Mouse (Mus musculus): Measurements from ENCODE around the gene Tmem185b. TPM values are rescaled to one million over a fixed set of nuclear protein-coding genes. Genes with fewer than 3 reads are reported as not detected.
A peak's percentile ranks its signal among the peaks of the same experiment; 100 is the strongest.

Gene Tmem185b
- 1 to 10 TPM; 3.4 to 5.9 TPM for total RNA-seq (2021)
- long read RNA-seq, experiment 1, transcript Tmem185b-202 (1 exons, 2,824 nt), result major isoform, 9 of 9 reads
- long read RNA-seq, experiment 1, partial matches to known transcripts, result 0 of 9 reads
- long read RNA-seq, experiment 1, other reads (novel, unspliced or antisense), result 0 of 9 reads
- long read RNA-seq, experiment 2, transcript Tmem185b-202 (1 exons, 2,824 nt), result major isoform, 6 of 6 reads
- long read RNA-seq, experiment 2, partial matches to known transcripts, result 0 of 6 reads
- long read RNA-seq, experiment 2, other reads (novel, unspliced or antisense), result 0 of 6 reads

- no peak for TF ChIP-seq CTCF (IDR thresholded peaks at IDR 0.05)
- Histone ChIP-seq H3K4me3 (peak within 1 kb of the TSS; percentile 97), H3K27ac (peak within 1 kb of the TSS; percentile 96)
- peak; percentile 95 for DNase-seq
- intact Hi-C loops (cut with DNase I), result loop anchor here (5.0 kb wide), 1 partner anchor 34 kb away; no protein-coding TSS in a partner anchor
These were observed at the start of gene Tmem185b for GRCm38 (mm10) chr1:119525689-119526591. Gene Tmem185b, plus strand, starts transcription at chr1:119526160.

DNA sequence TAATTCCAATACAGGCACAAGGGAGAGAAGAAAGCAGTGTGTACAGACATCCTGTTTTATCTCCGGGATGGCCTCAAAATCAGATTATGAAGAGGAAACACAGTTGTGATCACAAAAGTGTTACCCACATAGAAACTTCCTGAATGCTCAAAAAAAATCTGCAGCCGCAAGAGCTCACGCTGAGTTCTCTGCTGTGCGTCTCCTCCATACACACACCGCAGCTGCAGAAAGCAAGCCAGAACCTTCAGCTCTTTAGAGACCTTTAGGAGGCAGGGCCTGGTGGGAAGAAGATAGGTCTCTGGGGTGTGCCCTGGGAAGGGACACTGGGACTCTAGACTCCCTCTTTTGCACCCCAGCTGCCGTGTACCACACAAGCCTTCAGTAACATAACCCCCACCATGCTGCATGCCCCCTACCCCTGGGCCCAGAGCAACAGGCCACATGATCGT lies 49.0 kb upstream of the Tmem185b start:
- DNase-seq, result no peak
- H3K27ac ChIP-seq, result no peak overlapping the region
- no peak overlapping the region for H3K4me3 ChIP-seq
- intact Hi-C loops (cut with DNase I), result no loop called here
- no peak for TF ChIP-seq CTCF (IDR thresholded peaks at IDR 0.05)

- TF ChIP-seq CTCF (IDR thresholded peaks at IDR 0.05), result no peak
- Histone ChIP-seq H3K27ac (no peak overlapping the region), H3K4me3 (no peak overlapping the region)
- DNase-seq, result no peak
- intact Hi-C loops (cut with DNase I), result no loop called here
These were observed 46.3 kb upstream of the Tmem185b start for GRCm38 (mm10) chr1:119479641-119480040.

DNA sequence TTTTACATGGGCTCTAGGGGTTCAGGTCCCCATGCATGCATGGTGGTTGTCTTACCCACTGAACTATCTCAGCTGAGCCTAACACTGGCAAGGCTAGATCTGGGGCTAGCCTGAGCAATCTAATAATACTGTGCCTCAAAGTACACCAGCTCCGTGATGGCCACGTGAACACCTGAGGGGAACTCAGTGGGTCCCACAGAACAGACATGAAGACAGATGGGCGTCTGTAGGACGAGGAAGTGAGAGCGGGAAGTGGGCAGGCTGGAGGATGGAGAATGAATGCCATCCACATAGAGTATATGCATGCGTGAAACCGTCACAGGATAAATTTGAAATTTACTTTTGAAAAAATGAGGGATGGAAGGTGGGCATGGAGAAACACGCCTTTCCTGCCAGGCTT lies 45.3 kb upstream of the Tmem185b start:
- H3K27ac ChIP-seq, result no peak overlapping the region
- no peak for DNase-seq
- no peak for TF ChIP-seq CTCF (IDR thresholded peaks at IDR 0.05)
- intact Hi-C loops (cut with DNase I), result no loop called here
- H3K4me3 ChIP-seq, result no peak overlapping the region

DNA sequence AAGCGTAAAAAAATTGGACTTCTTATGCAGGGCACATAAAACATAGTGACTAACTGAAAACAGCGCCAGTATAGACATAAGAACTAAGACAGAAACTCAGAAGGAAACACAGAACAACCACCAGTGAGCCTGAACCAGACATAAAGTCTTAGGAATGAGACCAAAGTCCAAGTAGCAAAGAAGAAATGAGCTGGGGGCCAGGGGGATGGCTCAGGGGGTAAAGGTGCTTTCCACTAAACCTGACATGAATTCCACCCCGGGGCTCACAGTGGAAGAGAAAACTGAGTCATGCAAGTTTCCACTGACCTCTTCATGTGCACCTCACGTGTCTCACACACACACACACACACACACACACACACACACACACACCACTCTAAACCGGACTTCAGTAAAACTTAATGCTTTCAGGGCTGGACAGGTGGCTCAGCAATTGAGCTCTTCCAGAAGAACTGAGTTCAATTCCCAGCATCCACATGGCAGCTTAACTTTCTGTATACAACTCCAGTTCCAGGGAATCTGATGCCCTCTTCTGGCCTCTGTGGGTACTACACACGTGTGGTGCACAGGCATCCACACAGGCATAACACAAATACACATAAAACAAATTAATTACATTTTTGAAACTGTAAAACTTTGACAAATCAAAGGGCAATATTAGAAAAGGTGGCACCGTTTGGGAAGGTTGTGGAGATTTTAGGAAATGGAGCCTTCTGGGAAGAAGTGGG lies 44.6 kb upstream of the Tmem185b start:
- DNase-seq, result no peak
- H3K27ac ChIP-seq, result no peak overlapping the region
- no peak overlapping the region for H3K4me3 ChIP-seq
- intact Hi-C loops (cut with DNase I), result no loop called here
- TF ChIP-seq CTCF (IDR thresholded peaks at IDR 0.05), result peak; percentile 46

DNA sequence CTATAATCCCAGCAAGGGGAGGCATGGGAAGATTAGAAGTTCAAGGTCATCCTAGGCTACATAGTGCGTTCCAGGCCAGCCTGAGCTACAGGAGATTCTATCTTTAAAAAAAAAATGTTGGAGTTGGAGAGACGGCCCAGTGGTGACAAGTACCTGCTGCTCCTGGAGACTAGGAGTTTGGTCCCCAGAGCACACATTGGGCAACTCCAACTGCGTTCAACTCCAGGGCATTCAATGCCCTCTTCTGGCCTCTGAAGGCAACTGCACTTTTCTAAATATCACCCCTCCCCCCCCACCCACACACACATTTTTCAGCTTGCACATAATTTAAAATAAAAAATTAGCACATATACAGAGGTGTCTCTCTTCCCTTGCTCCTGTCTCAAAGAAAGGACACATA lies 43.1 kb upstream of the Tmem185b start:
- TF ChIP-seq CTCF (IDR thresholded peaks at IDR 0.05), result peak; percentile 55
- no peak for DNase-seq
- intact Hi-C loops (cut with DNase I), result no loop called here

DNA sequence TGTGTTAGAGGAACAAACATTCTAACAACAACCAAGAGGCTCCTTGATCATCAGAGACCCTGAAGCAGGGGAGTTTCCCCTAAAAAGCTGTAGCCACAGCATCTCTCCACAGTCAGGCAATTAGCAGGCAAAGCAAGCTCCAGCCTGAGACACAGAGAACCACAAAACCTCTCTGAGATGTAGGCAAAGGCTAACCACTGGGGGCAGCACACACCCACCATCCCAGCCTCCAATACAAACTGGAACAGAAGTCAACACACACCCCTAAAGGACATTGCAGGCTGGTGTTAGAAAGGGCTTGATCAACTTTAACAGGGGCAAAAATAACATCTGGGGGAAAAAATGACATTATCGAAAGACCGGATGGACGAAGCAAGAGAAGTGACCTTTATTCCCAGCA lies 41.5 kb upstream of the Tmem185b start:
- H3K27ac ChIP-seq, result no peak overlapping the region
- TF ChIP-seq CTCF (IDR thresholded peaks at IDR 0.05), result peak; percentile 57
- H3K4me3 ChIP-seq, result no peak overlapping the region
- intact Hi-C loops (cut with DNase I), result no loop called here
- no peak for DNase-seq

More for the DNA sequence above, 43.1 kb upstream of the Tmem185b start:
- Histone ChIP-seq H3K27ac (no peak overlapping the region), H3K4me3 (no peak overlapping the region)

- intact Hi-C loops (cut with DNase I), result no loop called here
- H3K4me3 ChIP-seq, result no peak overlapping the region
- no peak overlapping the region for H3K27ac ChIP-seq
- DNase-seq, result no peak
- no peak for TF ChIP-seq CTCF (IDR thresholded peaks at IDR 0.05)
These were observed 40.1 kb upstream of the Tmem185b start for GRCm38 (mm10) chr1:119485825-119486224.

GRCm38 (mm10) chr1:119487917-119488590 lies 37.9 kb upstream of the Tmem185b start:
- no peak overlapping the region for H3K4me3 ChIP-seq
- TF ChIP-seq CTCF (IDR thresholded peaks at IDR 0.05), result no peak
- intact Hi-C loops (cut with DNase I), result no loop called here
- DNase-seq, result no peak
- H3K27ac ChIP-seq, result peak overlapping the region; percentile 24; the same call in 1 of the 2 replicates

GRCm38 (mm10) chr1:119490765-119491164 lies 35.2 kb upstream of the Tmem185b start:
- Histone ChIP-seq H3K27ac (no peak overlapping the region), H3K4me3 (no peak overlapping the region)
- no peak for DNase-seq
- intact Hi-C loops (cut with DNase I), result loop anchor here (5.0 kb wide), 1 partner anchor 37 kb away; the partner anchor contains the start of gene Tmem185b
- TF ChIP-seq CTCF (IDR thresholded peaks at IDR 0.05), result no peak

- H3K4me3 ChIP-seq, result peak overlapping the region; percentile 65
- intact Hi-C loops (cut with DNase I), result loop anchor here (5.0 kb wide), 1 partner anchor 35 kb away; the partner anchor contains the start of gene Tmem185b
- peak; percentile 89 for DNase-seq
- TF ChIP-seq CTCF (IDR thresholded peaks at IDR 0.05), result no peak
- H3K27ac ChIP-seq, result peak overlapping the region; percentile 74
These were observed 33.9 kb upstream of the Tmem185b start for GRCm38 (mm10) chr1:119492097-119492496.

- peak overlapping the region; percentile 65 for H3K4me3 ChIP-seq
- intact Hi-C loops (cut with DNase I), result loop anchor here (5.0 kb wide), 1 partner anchor 35 kb away; the partner anchor contains the start of gene Tmem185b
- no peak for DNase-seq
- H3K27ac ChIP-seq, result peak overlapping the region; percentile 74
- TF ChIP-seq CTCF (IDR thresholded peaks at IDR 0.05), result no peak
These were observed 33.5 kb upstream of the Tmem185b start for GRCm38 (mm10) chr1:119492505-119492904.

Data from gastrocnemius, adult 2 months (tissue).